Mouse (Mus musculus): ENCODE results near the gene Ppfia2. TPM values are rescaled to one million over a fixed set of nuclear protein-coding genes. Genes with fewer than 3 reads are reported as not detected.

Gene Ppfia2
- polyA plus RNA-seq, 1 experiment from 2014 or later = not detected

DNA sequence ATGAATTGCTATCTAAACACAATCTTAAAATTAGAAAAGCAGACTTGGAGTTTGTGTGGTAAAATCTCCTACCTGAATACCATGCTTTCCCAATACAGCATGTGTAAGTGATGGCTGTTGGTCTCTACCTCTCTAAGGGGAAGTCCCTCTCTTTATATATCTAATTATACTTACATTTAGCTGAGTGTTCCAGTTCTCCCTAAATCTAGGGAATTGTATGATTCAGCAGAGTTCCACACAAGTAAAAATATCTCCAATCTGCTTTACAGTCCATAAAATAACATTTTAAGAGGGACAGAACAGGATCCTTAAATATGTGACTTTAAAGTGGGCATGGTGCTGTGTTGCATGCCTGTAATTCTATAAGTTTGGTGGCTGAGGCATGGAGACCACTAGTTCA, 444.7 kb downstream of the Ppfia2 start:
- no peaks in the 10 kb centered on the region for H3K36me3 ChIP-seq (ENCODE audit: inconsistent target)
- H3K27ac ChIP-seq = no peak overlapping the region
- H3K4me3 ChIP-seq (ENCODE audit: inconsistent target) = no peak overlapping the region
- no peaks in the 10 kb centered on the region for H3K79me2 ChIP-seq (ENCODE audit: inconsistent target)

DNA sequence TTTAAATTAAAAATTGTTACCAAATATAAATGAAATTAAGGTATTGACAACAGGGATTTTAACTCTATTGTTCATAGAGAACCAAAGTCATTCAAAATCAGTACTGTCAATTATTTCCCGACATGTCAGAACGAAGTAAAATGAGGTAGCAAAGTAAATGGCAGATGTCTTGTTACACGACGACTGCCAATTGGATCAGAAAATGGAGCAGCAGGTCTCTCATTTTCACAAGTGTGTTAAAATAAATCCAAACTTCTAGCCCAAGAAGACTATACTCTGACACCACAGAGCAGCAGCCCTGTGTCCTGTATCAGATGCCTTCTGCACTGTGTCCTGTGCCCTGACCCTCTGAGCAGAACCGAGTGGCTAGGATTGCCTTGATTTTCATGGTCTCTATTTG, 454.2 kb downstream of the Ppfia2 start:
- H3K36me3 ChIP-seq (ENCODE audit: inconsistent target) = no peaks in the 10 kb centered on the region
- H3K27ac ChIP-seq = no peak overlapping the region
- 96% methylated on average over 5 of the region's 5 CpGs for WGBS (ENCODE audit: missing documents)
- no peak overlapping the region for H3K4me3 ChIP-seq (ENCODE audit: inconsistent target)
- H3K79me2 ChIP-seq (ENCODE audit: inconsistent target) = no peaks in the 10 kb centered on the region

DNA sequence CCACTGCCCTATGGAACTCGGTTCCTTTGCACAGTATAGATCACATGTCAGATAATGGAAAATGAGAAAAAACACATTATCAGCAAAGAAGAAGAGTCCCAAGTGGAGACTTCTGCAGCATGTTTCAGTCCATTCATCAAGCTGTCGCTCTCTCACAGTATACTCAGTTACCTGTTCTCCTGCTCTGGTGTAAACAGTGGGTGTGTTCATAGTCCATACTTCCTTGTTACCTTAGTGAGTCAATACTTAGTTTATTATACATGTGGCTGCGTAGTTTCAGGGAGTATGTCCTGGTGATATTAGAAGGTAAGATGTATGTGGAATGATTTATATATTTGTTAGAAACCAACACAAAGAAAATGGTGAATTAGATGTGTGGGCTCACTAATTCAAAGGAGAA, 454.7 kb downstream of the Ppfia2 start:
- Histone ChIP-seq H3K27ac (no peak overlapping the region), H3K4me3 (ENCODE audit: inconsistent target) (no peak overlapping the region), H3K79me2 (ENCODE audit: inconsistent target) (no peaks in the 10 kb centered on the region), H3K36me3 (ENCODE audit: inconsistent target) (no peaks in the 10 kb centered on the region)
- WGBS (ENCODE audit: missing documents) = 88% methylated on average over 3 of the region's 3 CpGs

DNA sequence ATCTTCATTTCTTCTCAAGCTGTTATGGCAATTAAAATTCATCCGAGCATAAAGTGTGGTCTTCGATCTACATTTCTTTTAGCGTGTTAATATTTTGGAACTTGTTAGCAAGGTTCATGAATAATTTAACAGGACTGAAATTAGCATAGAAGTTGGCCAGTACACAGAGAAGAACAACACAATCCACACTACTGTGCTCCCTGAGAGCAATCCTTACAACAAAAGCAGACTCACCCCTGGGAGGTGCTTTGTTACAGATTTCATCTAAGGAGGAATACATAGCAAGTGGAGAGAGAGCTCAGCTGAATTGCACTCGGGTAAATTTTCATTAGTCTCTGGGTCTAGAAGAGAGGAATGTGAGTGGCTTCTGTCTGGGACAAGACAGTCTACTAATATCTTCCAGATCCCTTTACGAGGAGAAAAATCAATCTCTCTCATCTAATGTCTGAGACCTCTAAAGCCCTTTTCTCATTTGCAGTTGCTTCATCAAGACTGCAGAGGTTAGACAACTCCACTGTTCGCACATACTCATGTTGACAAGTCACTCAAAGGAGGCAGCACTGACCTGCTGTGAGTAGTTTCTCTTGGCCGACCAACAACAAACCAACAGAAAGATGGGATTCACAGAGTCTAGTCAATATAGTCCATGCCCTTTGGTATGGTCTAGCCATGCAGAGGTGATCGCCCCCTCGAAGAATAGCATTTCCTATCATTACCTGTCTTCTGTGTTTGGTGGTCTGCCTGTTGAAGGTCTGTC, 458.6 kb downstream of the Ppfia2 start:
- WGBS (ENCODE audit: missing documents) = 74% methylated on average over 9 of the region's 9 CpGs
- Histone ChIP-seq H3K4me3 (ENCODE audit: inconsistent target) (no peak overlapping the region), H3K79me2 (ENCODE audit: inconsistent target) (no peaks in the 10 kb centered on the region), H3K27ac (no peak overlapping the region), H3K36me3 (ENCODE audit: inconsistent target) (no peaks in the 10 kb centered on the region)

DNA sequence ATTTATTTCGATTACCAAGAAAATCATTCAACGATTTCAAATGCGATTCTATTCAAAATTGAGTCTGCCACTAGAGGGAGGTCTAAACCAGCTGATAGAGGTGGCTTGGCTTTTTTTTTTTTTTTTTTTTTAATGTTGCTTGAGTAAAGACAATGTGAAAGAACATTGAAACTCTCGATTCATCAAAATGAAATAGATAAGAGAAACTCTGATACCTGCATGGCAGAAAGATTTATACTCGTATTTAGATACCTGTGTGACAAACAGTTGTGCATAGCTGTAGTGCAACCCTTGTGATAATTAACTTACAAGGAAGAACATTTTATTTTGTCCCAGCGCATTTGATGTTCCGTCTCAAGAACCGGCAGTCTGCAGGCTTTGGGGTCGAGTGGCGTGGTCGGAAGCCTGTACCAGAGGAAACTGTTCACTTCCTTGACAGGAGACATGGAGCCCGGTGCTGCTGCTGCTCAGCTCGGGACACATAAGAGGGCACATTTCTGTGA, 462.5 kb downstream of the Ppfia2 start:
- no peak overlapping the region for H3K4me3 ChIP-seq (ENCODE audit: inconsistent target)

DNA sequence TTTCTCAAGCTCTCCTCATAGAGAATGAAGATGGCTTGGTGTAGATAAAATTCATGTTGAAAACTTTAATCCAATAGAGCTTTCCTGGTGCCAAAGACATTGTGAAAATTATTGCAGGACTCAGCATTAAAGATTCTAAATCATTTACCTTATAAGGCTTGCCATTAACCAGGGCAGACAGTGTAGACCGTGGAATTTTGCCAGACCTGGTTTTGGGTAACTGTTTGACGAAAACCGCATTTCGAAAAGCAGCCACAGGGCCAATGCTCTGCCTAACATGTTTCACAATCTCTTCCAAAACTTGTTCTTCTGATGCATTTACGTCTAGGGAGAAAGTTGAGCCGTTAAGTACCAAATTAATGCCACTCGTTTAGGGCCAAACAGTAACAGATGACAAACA, 466.9 kb downstream of the Ppfia2 start:
- WGBS (ENCODE audit: missing documents) = 88% methylated on average over 7 of the region's 7 CpGs
- Histone ChIP-seq H3K27ac (no peak overlapping the region), H3K4me3 (ENCODE audit: inconsistent target) (no peak overlapping the region), H3K79me2 (ENCODE audit: inconsistent target) (no peaks in the 10 kb centered on the region), H3K36me3 (ENCODE audit: inconsistent target) (no peaks in the 10 kb centered on the region)

More for the DNA sequence above, 462.5 kb downstream of the Ppfia2 start:
- H3K79me2 ChIP-seq (ENCODE audit: inconsistent target) = no peaks in the 10 kb centered on the region
- H3K36me3 ChIP-seq (ENCODE audit: inconsistent target) = no peaks in the 10 kb centered on the region
- H3K27ac ChIP-seq = no peak overlapping the region
- WGBS (ENCODE audit: missing documents) = 2% methylated on average over 13 of the region's 13 CpGs

DNA sequence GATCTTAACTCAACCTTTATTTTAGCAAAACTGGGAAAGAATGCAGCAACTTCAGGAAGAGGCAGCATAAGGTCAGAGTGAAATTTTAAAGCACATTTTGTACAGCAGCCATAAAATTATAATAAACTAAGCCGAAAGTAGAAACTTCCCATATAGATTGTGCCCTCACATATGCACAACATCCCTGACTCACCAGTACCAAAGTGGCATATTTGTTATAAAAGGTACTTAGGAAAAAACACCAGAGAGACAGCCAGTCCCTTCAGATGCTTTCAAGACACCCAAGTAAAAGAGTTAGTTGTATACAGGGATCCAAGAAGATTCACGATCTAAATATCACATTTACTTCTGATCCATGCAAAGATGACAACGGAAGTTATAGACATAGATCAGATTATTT, 468.7 kb downstream of the Ppfia2 start:
- Histone ChIP-seq H3K4me3 (ENCODE audit: inconsistent target) (no peak overlapping the region), H3K27ac (no peak overlapping the region), H3K36me3 (ENCODE audit: inconsistent target) (no peaks in the 10 kb centered on the region), H3K79me2 (ENCODE audit: inconsistent target) (no peaks in the 10 kb centered on the region)
- WGBS (ENCODE audit: missing documents) = 84% methylated on average over 3 of the region's 3 CpGs

DNA sequence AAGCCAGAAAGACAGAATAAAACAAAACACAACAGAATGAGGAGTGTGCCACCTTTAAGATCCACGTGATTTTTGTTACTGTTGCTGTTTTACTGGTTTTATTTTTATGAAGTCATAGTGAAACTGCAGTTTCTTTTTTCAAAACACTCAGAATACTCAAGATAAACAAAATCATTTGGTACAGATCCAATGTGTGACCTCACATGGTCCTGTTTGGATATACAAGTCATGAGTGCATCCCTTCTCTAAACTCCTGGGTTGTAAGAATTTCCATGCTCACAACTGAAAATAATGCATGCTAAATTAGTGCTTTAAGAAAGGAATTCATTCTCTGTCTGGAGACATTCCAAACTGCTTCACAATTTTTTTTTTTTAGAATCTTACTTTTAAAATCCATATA, 469.3 kb downstream of the Ppfia2 start:
- Histone ChIP-seq H3K36me3 (ENCODE audit: inconsistent target) (no peaks in the 10 kb centered on the region), H3K4me3 (ENCODE audit: inconsistent target) (no peak overlapping the region), H3K79me2 (ENCODE audit: inconsistent target) (no peaks in the 10 kb centered on the region), H3K27ac (no peak overlapping the region)
- WGBS (ENCODE audit: missing documents) = 67% methylated on average over 1 of the region's 1 CpGs

DNA sequence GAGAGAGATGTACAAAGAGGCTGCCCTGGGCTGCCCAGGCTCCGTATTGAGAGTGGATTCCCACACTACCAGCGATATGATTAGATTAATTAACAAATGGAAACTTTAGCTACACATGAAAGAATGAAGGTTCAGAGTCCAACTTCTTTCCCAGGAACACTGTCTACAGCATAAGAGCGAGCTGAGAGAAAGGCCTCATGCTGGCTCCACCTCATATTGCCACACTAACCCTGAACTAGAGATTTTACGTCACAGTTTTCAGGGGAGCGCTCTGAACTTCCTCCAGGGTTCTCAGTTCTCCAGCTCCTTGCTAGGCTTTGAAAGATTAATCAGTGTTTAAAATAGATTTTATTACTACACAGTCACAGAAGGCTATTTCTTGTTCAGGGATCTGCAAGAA, 471.2 kb downstream of the Ppfia2 start:
- Histone ChIP-seq H3K27ac (no peak overlapping the region), H3K79me2 (ENCODE audit: inconsistent target) (no peaks in the 10 kb centered on the region), H3K36me3 (ENCODE audit: inconsistent target) (no peaks in the 10 kb centered on the region), H3K4me3 (ENCODE audit: inconsistent target) (no peak overlapping the region)
- 80% methylated on average over 5 of the region's 5 CpGs for WGBS (ENCODE audit: missing documents)

DNA sequence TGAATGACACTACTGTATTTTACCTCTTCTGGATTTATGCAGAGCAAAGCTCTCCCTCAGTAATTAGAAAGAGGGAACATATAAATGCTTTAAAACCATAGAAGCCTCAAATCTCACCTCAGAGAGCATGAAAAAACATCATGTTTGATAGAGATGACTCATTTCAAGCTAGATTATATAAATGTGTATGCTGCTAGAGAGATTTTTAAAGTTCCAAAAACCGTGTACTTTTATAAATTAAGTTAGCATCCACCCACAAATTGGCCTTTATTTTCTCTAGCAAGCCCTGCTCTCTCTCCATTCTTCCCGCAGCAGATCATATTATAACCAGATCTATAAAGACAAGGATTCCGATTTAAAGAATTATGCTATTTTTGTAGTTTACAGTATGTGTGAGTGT, 488.9 kb downstream of the Ppfia2 start:
- Histone ChIP-seq H3K79me2 (ENCODE audit: inconsistent target) (no peaks in the 10 kb centered on the region), H3K36me3 (ENCODE audit: inconsistent target) (no peaks in the 10 kb centered on the region), H3K4me3 (ENCODE audit: inconsistent target) (no peak overlapping the region), H3K27ac (no peak overlapping the region)
- WGBS (ENCODE audit: missing documents) = 65% methylated on average over 2 of the region's 3 CpGs

DNA sequence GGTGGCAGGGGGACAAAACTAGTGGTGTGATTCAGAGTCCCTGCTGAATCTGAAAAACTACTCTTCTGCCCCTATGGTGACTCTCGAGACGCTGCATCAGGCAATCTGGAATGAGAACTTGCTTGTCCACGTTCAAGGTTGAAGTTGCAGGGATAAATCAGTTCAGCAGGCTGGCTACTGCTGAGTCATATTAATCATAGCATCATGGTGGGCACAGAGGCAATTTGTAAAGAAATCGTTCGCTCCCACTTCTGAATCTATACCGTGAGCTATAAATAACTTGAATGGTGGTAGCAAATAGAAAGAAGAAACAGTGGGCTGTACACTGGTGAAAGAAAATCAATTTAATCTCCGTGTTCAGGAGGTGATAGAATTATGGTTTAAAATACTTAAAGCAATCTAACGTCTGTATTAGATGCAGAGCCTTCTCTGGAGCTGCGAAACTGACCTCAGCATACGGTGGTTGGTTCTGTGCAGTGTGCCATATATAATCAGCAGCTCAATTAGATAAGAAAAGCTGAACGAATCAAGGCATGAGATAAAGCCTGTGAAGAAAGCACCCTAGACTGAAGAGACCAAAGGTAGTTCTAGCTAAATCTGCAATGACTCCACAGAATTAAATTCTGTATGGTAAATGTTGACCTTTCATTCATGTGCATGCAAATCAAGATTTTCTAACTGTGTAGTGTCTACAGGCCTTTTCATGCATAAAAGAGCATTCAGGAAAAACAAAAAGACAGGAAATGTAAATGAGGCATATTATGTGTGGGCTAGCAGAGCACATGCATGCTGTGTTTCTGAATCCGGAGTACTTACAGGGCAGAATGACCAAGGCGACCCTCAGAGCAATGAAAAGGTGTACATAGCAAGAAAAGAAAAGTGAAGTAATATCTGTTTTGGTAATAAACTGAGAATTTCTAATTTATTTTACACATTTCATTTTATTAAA, 505.3 kb downstream of the Ppfia2 start:
- WGBS (ENCODE audit: missing documents) = 80% methylated on average over 13 of the region's 13 CpGs
- Histone ChIP-seq H3K4me3 (ENCODE audit: inconsistent target) (no peak overlapping the region), H3K36me3 (ENCODE audit: inconsistent target) (no peaks in the 10 kb centered on the region), H3K79me2 (ENCODE audit: inconsistent target) (no peaks in the 10 kb centered on the region), H3K27ac (no peak overlapping the region)
